ENCODE assay signal across 12 mouse cellular contexts in the genomic region with DNA sequence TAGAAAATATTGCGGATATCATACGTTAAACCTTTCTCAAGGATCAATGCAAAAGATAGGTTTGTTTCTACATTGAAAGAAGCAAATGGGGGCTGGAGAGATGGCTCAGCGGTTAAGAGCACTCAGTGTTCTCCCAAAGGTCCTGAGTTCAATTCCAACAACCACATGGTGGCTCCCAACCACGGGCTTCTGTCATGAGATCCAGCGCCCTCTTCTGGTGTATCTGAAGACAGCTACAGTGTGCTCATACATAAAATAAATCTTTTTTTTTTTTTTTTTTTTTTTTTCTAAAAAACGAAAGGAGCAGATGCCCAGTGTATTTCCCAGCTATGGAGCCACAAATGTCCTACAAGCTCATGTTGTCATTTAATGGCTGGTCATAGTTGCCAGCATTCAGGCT. TPM values are rescaled to one million over a fixed set of nuclear protein-coding genes. Genes with fewer than 3 reads are reported as not detected.
DNase-seq lines count a peak whose midpoint lies in the region; ATAC-seq and TF ChIP-seq lines count a peak whose summit lies in the region.
"Had no signal": no experiment of that assay in that cellular context is flagged by ENCODE, and none has a peak within 500 bp of the region (broad histone marks: within the 10 kb centered on the region; RNA-seq: fewer than 3 reads in every experiment).

No protein-coding gene starts in this region.

- no peaks in the 10 kb centered on the region for H3K9me3 ChIP-seq in forebrain, postnatal 0 days (ENCODE audit: low read length)
- no peaks in the 10 kb centered on the region for H3K9me3 ChIP-seq in forebrain, embryonic 10.5 days
- H3K9me3 ChIP-seq in hindbrain, embryonic 10.5 days: no peaks in the 10 kb centered on the region
- H3K9me3 ChIP-seq in heart, embryonic 10.5 days: no peaks in the 10 kb centered on the region
- H3K9me3 ChIP-seq: embryonic facial prominence, embryonic 15.5 days had no signal

- 75% methylated on average over 6 of the region's 6 CpGs for WGBS in forebrain, postnatal 0 days
- 74% methylated on average over 6 of the region's 6 CpGs for WGBS in forebrain, embryonic 10.5 days
- 72% methylated on average over 6 of the region's 6 CpGs for WGBS in hindbrain, embryonic 10.5 days
- WGBS in heart, embryonic 10.5 days: 69% methylated on average over 6 of the region's 6 CpGs

- DNase-seq in forebrain, postnatal 0 days: peak; percentile 18
- no peak for DNase-seq in forebrain, embryonic 10.5 days (ENCODE audit: extremely low spot score, low spot score)
- peak; percentile 10 for DNase-seq in lung, postnatal 36 days
- no peak for DNase-seq in lung, postnatal 14 days
- DNase-seq in naive thymus-derived CD4-positive, alpha-beta T cell, adult 2 months (ENCODE audit: low read depth): peak; percentile 47
- DNase-seq in hindbrain, embryonic 10.5 days (ENCODE audit: low spot score): no peak
- no peak for DNase-seq in heart, embryonic 10.5 days (ENCODE audit: low spot score)

- no peaks in the 10 kb centered on the region for H3K4me1 ChIP-seq in forebrain, postnatal 0 days (ENCODE audit: insufficient read depth)
- no peaks in the 10 kb centered on the region for H3K4me1 ChIP-seq in forebrain, embryonic 10.5 days
- H3K4me1 ChIP-seq in bone marrow macrophage, adult 2 months (ENCODE audit: control insufficient read depth, insufficient read depth, low read length): no peaks in the 10 kb centered on the region
- no peaks in the 10 kb centered on the region for H3K4me1 ChIP-seq in hindbrain, embryonic 10.5 days (replicated peaks)
- no peaks in the 10 kb centered on the region for H3K4me1 ChIP-seq in heart, embryonic 10.5 days
- H3K4me1 ChIP-seq: embryonic facial prominence, embryonic 15.5 days had no signal

- peak; percentile 46 for TF ChIP-seq CTCF in forebrain, postnatal 0 days (IDR thresholded peaks at IDR 0.05; ENCODE audit: low read depth)
- peak; percentile 36 for TF ChIP-seq CTCF in bone marrow macrophage, adult 2 months (IDR thresholded peaks at IDR 0.05; ENCODE audit: low read depth, low read length)

- no peaks in the 10 kb centered on the region for H3K27me3 ChIP-seq in forebrain, postnatal 0 days (ENCODE audit: insufficient read depth, low read length)
- H3K27me3 ChIP-seq in forebrain, embryonic 10.5 days (ENCODE audit: poor library complexity, severe bottlenecking): no peaks in the 10 kb centered on the region
- H3K27me3 ChIP-seq in hindbrain, embryonic 10.5 days (ENCODE audit: insufficient read depth, poor library complexity, severe bottlenecking): no peaks in the 10 kb centered on the region
- H3K27me3 ChIP-seq in heart, embryonic 10.5 days (ENCODE audit: insufficient read depth, poor library complexity, severe bottlenecking): no peaks in the 10 kb centered on the region
- H3K27me3 ChIP-seq: embryonic facial prominence, embryonic 15.5 days had no signal

- H3K4me2 ChIP-seq in forebrain, postnatal 0 days (ENCODE audit: low read depth): no peak overlapping the region
- H3K4me2 ChIP-seq: embryonic facial prominence, embryonic 15.5 days had no signal

- no peak overlapping the region for H3K27ac ChIP-seq in forebrain, postnatal 0 days (ENCODE audit: low read depth, low read length)
- no peak overlapping the region for H3K27ac ChIP-seq in forebrain, embryonic 10.5 days
- no peak overlapping the region for H3K27ac ChIP-seq in bone marrow macrophage, adult 2 months (ENCODE audit: insufficient read depth, low read depth, low read length)
- no peak overlapping the region for H3K27ac ChIP-seq in hindbrain, embryonic 10.5 days
- no peak overlapping the region for H3K27ac ChIP-seq in heart, embryonic 10.5 days
- H3K27ac ChIP-seq: embryonic facial prominence, embryonic 15.5 days; macrophage had no signal

- peaks cover 68% of the 10 kb centered on the region for H3K36me3 ChIP-seq in forebrain, postnatal 0 days (ENCODE audit: insufficient read depth)
- H3K36me3 ChIP-seq in forebrain, embryonic 10.5 days (replicated peaks): peaks cover 65% of the 10 kb centered on the region
- peaks cover 70% of the 10 kb centered on the region for H3K36me3 ChIP-seq in hindbrain, embryonic 10.5 days
- peaks cover 64% of the 10 kb centered on the region for H3K36me3 ChIP-seq in heart, embryonic 10.5 days

- TF ChIP-seq POLR2A in bone marrow macrophage, adult 2 months (IDR thresholded peaks at IDR 0.05; ENCODE audit: borderline replicate concordance, low read depth, low read length): no peak

- H3K4me3 ChIP-seq in forebrain, postnatal 0 days (ENCODE audit: low read depth, low read length): no peak overlapping the region
- H3K4me3 ChIP-seq in forebrain, embryonic 10.5 days: no peak overlapping the region
- H3K4me3 ChIP-seq in bone marrow macrophage, adult 2 months (ENCODE audit: insufficient read depth, low read length): no peak overlapping the region
- H3K4me3 ChIP-seq in hindbrain, embryonic 10.5 days: no peak overlapping the region
- no peak overlapping the region for H3K4me3 ChIP-seq in heart, embryonic 10.5 days
- H3K4me3 ChIP-seq: embryonic facial prominence, embryonic 15.5 days had no signal

- H3K9ac ChIP-seq in forebrain, postnatal 0 days: no peak overlapping the region
- H3K9ac ChIP-seq: embryonic facial prominence, embryonic 15.5 days had no signal

- ATAC-seq in forebrain, postnatal 0 days: no peak; the same call in 1 of the 2 replicates

RNA-seq across cellular contexts. Expression of gene Tert, which starts 6.1 kb away (rescaled TPM):
- 6.5 and 8.9 TPM in 2 replicates for total RNA-seq in forebrain, postnatal 0 days (2014; rRNA removed)
- polyA plus RNA-seq in forebrain, postnatal 0 days (2015; fragmentation: Nextera tagmentation; extraction: Ambion mirVana): 0.86 and 2.4 TPM in 2 replicates
- polyA plus RNA-seq in forebrain, embryonic 10.5 days (2016; fragmentation: Nextera tagmentation; extraction: Ambion mirVana): 7.5 and 7.6 TPM in 2 replicates
- not detected in 2 replicates for polyA plus RNA-seq in bone marrow macrophage, adult 2 months (2012; ENCODE audit: insufficient read depth, insufficient read length, missing spikeins)
- 5.6 and 7.2 TPM in 2 replicates for polyA plus RNA-seq in hindbrain, embryonic 10.5 days (2016; fragmentation: Nextera tagmentation; extraction: Ambion mirVana)
- 4.1 and 5.2 TPM in 2 replicates for polyA plus RNA-seq in heart, embryonic 10.5 days (2016; fragmentation: Nextera tagmentation; extraction: Ambion mirVana)
- polyA plus RNA-seq: macrophage had no signal

RNA-seq across cellular contexts. Expression of gene Clptm1l, which starts 16.8 kb away (rescaled TPM):
- total RNA-seq in forebrain, postnatal 0 days (2014; rRNA removed): 127 and 132 TPM in 2 replicates
- 107 and 131 TPM in 2 replicates for polyA plus RNA-seq in forebrain, postnatal 0 days (2015; fragmentation: Nextera tagmentation; extraction: Ambion mirVana)
- 103 and 104 TPM in 2 replicates for polyA plus RNA-seq in forebrain, embryonic 10.5 days (2016; fragmentation: Nextera tagmentation; extraction: Ambion mirVana)
- 109 and 119 TPM in 2 replicates for polyA plus RNA-seq in bone marrow macrophage, adult 2 months (2012; ENCODE audit: insufficient read depth, insufficient read length, missing spikeins)
- 106 and 107 TPM in 2 replicates for polyA plus RNA-seq in hindbrain, embryonic 10.5 days (2016; fragmentation: Nextera tagmentation; extraction: Ambion mirVana)
- polyA plus RNA-seq in heart, embryonic 10.5 days (2016; fragmentation: Nextera tagmentation; extraction: Ambion mirVana): 117 and 129 TPM in 2 replicates

RNA-seq across cellular contexts. Expression of gene Slc6a18, which starts 57.2 kb away (rescaled TPM):
- total RNA-seq in forebrain, postnatal 0 days (2014; rRNA removed): not detected in 2 replicates
- polyA plus RNA-seq in forebrain, postnatal 0 days (2015; fragmentation: Nextera tagmentation; extraction: Ambion mirVana): not detected in 2 replicates
- not detected in 2 replicates for polyA plus RNA-seq in forebrain, embryonic 10.5 days (2016; fragmentation: Nextera tagmentation; extraction: Ambion mirVana)
- polyA plus RNA-seq in bone marrow macrophage, adult 2 months (2012; ENCODE audit: insufficient read depth, insufficient read length, missing spikeins): not detected in 2 replicates
- not detected in 2 replicates for polyA plus RNA-seq in hindbrain, embryonic 10.5 days (2016; fragmentation: Nextera tagmentation; extraction: Ambion mirVana)
- not detected in 2 replicates for polyA plus RNA-seq in heart, embryonic 10.5 days (2016; fragmentation: Nextera tagmentation; extraction: Ambion mirVana)
- polyA plus RNA-seq: embryonic facial prominence, embryonic 15.5 days; intestine, embryonic 14.5 days; macrophage; neural tube, embryonic 14.5 days had no signal

Comparison
In these comparisons a context has a peak if more than half of its experiments do, and no peak if none do; other contexts are left out.
1. DNase-seq: peak in forebrain, postnatal 0 days (single experiment), lung, postnatal 36 days (single experiment) and naive thymus-derived CD4-positive, alpha-beta T cell, adult 2 months (single experiment); none in forebrain, embryonic 10.5 days (single experiment), lung, postnatal 14 days (single experiment), hindbrain, embryonic 10.5 days (single experiment) and heart, embryonic 10.5 days (single experiment).